Mouse (Mus musculus) cortical plate, adult 2 months (tissue): ENCODE measurements around the gene Mchr1. TPM values are rescaled to one million over a fixed set of nuclear protein-coding genes. Genes with fewer than 3 reads are reported as not detected.
A peak's percentile ranks its signal among the peaks of the same experiment; 100 is the strongest.

Experiments used
- H3K27ac ChIP-seq: fragments of 200-500 bp; 2 replicates; pipeline ENCODE4 v1.5.1; 2012; ENCODE audit warnings: low read length, control low read depth, inconsistent platforms; ENCODE audit not compliant: insufficient read depth
- H3K4me1 ChIP-seq: fragments of 200-500 bp; 2 replicates; pipeline ENCODE4 v1.6.1; 2011; ENCODE audit warnings: low read length; ENCODE audit not compliant: control insufficient read depth, insufficient read depth
- H3K4me3 ChIP-seq: fragments of 200-500 bp; 2 replicates; pipeline ENCODE4 v1.5.1; 2011; ENCODE audit warnings: mild to moderate bottlenecking, low read length, control low read depth; ENCODE audit not compliant: insufficient read depth
- CTCF ChIP-seq: fragments of 200-500 bp; IDR thresholded peaks from 2 replicates; pipeline ENCODE4 v1.5.1; 2011; ENCODE audit warnings: mild to moderate bottlenecking, control low read depth, low read length; ENCODE audit not compliant: insufficient read depth; ENCODE audit errors: extremely low read depth
- POLR2A ChIP-seq: fragments of 200-500 bp; IDR thresholded peaks from 2 replicates; pipeline ENCODE4 v1.6.1; 2011; ENCODE audit warnings: mild to moderate bottlenecking, low read length, control low read depth; ENCODE audit not compliant: insufficient read depth; ENCODE audit errors: extremely low read depth
- polyA plus RNA-seq: library from polyadenylated mRNA; depleted of rRNA; stranded (reverse); fragments of >200 nt; gene quantifications from 2 replicates; pipeline ENCODE4 v1.2.3, GENCODE M21; 2012

The Mchr1 gene
- polyA plus RNA-seq, 1 experiment = 22.7 TPM

DNA sequence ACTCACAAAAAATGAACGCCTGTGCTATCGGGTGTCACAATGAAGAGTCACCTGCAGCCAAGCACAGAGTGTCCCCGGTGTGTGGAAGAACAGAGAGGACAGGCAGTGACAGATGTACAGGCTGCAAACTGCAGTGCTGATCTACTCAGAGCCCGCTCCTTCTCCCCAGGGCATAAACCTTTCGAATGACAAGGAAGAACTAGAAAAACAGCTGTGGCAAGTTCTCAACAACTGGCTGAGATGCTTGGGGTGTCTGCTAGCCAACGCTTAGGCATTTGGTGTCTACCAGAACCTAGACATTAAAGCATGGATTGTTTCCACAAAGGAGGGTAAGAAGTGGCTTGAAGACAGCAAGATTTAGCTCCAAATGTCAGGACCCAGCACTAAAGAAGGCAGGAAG, 9.6 kb upstream of the Mchr1 start:
- TF ChIP-seq POLR2A = no peak
- TF ChIP-seq CTCF = no peak
- Histone ChIP-seq H3K4me1 (no peaks in the 10 kb centered on the region), H3K27ac (no peak overlapping the region)

DNA sequence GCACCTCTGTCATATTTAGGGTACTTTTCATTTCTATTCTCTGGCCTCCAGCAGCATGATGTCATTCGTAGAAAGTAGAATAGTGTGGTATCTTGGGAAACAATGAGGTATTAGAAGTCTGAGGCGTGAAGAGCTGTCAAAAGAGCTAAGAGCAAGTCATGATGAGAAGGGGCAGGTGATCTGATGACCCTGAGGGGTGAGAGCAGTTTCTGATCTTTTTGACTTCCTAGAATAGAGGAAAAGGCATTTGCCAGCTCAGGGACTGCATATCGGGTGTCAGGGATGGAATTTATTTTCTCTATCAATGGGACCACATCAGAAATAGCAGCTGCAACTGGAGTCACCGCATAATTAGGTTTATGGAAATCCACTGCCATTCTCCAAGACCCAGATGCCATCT, 8.5 kb upstream of the Mchr1 start:
- Histone ChIP-seq H3K27ac (no peak overlapping the region), H3K4me3 (no peak overlapping the region), H3K4me1 (no peaks in the 10 kb centered on the region)
- TF ChIP-seq POLR2A (no peak), CTCF (no peak)

More for the DNA sequence above, 9.6 kb upstream of the Mchr1 start:
- H3K4me3 ChIP-seq = no peak overlapping the region

DNA sequence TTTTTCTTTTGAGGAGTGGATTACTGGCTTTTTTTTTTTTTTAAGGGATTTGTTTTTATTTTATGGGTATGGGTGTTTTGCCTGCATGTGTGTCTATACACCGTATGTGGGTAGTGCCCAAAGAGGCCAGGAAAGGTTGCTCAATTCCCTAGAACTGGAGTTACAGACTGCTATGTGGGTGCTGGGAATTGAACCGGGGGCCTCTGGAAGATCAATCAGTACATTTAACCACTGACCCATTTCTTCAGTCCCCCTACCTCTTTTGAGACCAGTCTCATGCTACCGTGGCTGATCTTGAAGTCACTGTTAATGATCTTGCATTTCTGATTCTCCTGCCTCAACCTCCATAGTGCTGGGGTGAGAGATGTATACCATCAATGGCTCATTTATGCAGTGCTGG, 8.0 kb upstream of the Mchr1 start:
- no peak overlapping the region for H3K4me3 ChIP-seq
- H3K4me1 ChIP-seq = no peaks in the 10 kb centered on the region
- H3K27ac ChIP-seq = no peak overlapping the region
- TF ChIP-seq POLR2A (no peak), CTCF (no peak)

DNA sequence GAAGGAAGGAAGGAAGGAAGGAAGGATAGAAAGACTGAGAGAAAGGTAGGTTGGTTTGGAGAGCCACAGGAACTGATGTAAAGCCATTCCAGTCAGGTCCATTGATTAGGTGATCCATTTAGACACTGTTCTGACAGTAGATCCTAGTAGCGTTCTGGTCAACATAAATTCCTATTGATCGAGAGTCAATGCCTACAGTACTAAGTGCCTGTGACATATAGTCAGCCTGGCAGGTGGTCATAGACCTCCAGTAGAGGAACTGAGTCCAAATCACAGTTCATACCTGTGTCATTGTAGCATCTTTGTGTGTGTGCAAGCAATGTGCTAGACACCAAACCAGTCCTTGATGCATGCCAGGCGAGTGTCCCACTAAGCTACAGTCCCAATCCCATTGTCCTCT, 7.0 kb upstream of the Mchr1 start:
- Histone ChIP-seq H3K27ac (no peak overlapping the region), H3K4me3 (no peak overlapping the region), H3K4me1 (no peaks in the 10 kb centered on the region)
- no peak for TF ChIP-seq CTCF
- no peak for TF ChIP-seq POLR2A

DNA sequence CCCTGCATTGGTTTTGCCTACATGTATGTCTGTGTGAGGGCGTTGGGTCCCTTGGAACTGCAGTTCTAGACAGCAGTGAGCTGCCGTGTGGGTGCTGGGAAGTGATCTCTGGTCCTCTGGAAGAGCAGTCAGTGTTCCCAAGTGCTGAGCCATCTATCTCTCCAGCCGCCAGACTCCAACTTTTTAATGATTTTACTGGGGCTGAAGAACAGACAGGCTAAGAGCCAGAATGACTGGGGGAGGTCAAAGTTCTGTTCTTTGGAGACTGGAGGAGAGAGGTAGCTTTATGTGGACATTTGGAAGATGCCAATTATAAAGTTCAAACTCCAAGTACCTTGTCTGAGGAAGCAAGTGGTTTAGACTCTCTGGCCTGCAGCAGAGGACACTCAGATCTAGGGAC, 5.5 kb upstream of the Mchr1 start:
- H3K27ac ChIP-seq = no peak overlapping the region
- H3K4me1 ChIP-seq = no peaks in the 10 kb centered on the region
- H3K4me3 ChIP-seq = no peak overlapping the region
- TF ChIP-seq POLR2A = no peak
- no peak for TF ChIP-seq CTCF

DNA sequence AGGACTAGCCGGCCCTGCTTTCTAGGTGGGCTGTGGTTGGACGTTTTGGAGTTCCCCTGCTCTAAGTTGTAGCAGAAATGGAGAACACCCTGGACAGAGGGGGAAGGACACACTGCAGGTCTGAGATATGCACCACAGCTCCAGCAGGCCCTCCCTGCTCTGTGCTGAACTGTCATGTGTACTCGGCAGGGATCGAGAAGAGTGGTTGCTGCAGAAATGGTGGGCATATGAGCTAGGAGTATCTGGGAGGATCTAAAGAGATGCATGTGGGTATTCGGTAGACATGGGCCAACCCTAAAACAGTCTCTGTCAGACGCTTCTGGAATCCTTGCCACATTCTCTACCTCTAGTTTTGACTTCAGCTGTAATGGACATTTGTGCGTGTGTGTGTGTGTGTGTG, 4.0 kb upstream of the Mchr1 start:
- H3K4me1 ChIP-seq = no peaks in the 10 kb centered on the region
- TF ChIP-seq POLR2A = no peak
- no peak overlapping the region for H3K4me3 ChIP-seq
- H3K27ac ChIP-seq = no peak overlapping the region

DNA sequence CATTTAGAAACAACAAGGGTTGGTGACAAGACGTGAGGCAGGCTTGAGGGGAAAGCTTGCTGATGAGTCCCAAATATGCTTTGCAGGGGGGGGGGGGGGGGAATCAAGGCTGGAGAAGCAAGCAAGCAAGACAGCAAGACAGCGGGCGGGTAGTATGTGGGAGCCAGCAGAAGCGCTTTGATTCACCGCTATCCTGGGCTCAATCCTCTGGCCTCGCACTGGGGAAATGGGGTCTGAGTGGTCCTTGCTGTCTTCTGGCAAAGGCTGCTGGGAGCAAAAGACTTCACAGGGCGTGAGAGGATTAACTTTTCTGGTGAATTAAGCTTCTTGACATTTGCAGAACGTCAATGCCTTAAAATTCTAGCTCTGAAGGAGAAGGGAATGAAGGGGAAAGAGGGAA, 763 bp downstream of the Mchr1 start:
- TF ChIP-seq CTCF (no peak), POLR2A (no peak)
- H3K27ac ChIP-seq = peak overlapping the region; percentile 51; the same call in 1 of the 2 replicates
- peak overlapping the region; percentile 74 for H3K4me3 ChIP-seq
- H3K4me1 ChIP-seq = peaks cover 3% of the 10 kb centered on the region

DNA sequence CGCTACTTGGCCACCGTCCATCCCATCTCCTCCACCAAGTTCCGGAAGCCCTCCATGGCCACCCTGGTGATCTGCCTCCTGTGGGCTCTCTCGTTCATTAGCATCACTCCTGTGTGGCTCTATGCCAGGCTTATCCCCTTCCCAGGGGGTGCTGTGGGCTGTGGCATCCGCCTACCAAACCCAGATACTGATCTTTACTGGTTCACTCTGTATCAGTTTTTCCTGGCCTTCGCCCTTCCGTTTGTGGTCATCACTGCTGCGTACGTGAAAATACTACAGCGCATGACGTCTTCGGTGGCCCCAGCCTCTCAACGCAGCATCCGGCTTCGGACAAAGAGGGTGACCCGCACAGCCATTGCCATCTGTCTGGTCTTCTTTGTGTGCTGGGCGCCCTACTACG, 2.2 kb downstream of the Mchr1 start:
- Histone ChIP-seq H3K4me3 (peak overlapping the region; percentile 74; the same call in 1 of the 2 replicates), H3K27ac (no peak overlapping the region), H3K4me1 (peaks cover 3% of the 10 kb centered on the region)
- TF ChIP-seq POLR2A (no peak), CTCF (no peak)

DNA sequence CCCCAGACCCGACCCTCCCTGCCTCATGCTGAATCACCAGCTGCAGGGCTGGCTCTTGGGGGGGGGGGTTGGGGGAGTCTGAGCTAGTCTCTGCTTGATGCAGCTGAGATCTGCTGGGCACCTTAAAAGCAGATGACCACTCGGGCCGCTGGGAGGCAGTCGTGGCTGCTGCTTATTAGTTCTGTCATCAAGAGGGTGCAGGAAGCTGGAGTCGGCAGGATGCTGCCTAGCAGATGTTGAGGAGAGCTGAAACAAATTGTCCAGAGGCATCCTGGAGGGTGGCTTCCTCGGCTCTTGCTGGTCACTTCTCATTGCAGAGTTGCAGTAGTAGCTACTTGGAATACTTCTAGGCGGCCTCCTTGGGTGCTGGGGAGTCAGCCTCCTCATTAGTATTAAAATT, 4.0 kb downstream of the Mchr1 start:
- no peak overlapping the region for H3K27ac ChIP-seq
- TF ChIP-seq CTCF (peak; percentile 40), POLR2A (no peak)
- no peak overlapping the region for H3K4me3 ChIP-seq
- peaks cover 3% of the 10 kb centered on the region for H3K4me1 ChIP-seq

DNA sequence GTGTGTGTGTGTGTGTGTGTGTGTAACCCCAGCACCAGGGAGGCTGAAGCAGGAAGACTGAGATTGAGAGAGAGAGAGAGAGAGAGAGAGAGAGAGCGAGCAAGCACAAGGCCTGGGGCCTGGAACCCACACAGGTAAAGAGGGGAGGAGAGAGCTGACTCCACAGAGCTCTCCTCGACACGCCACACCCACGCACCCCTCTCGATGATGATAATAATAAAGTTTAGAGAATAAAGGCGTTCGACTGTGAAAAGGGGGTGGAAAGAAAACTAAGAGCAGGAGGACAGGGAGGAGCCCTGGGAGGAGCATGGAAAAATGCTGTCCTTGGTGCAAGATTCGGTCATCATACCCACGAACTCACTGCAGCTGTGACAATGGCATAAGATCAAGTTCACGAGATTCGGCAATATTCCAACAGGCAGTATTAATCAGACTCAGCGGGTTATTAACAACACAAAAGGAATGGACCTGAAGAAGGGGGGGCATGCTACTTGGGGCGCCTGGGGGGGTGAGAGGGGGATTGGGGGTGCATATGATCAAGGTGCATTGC, 4.6 kb downstream of the Mchr1 start:
- H3K4me3 ChIP-seq = no peak overlapping the region
- H3K27ac ChIP-seq = no peak overlapping the region
- TF ChIP-seq CTCF = no peak
- no peak for TF ChIP-seq POLR2A
- peaks cover 3% of the 10 kb centered on the region for H3K4me1 ChIP-seq
